Mouse (Mus musculus) bone marrow macrophage, adult 2 months (primary cell): ENCODE measurements at regions not wholly inside any gene's neighbourhood (a gene's known extent, or its start where the extent isn't known, plus 50 kb on each side); places are given as distances from the start of the nearest gene placed in this dataset.

Experiments used
- H3K27ac ChIP-seq: 2 replicates; pipeline ENCODE4 v1.5.1; 2012; ENCODE audit warnings: low read depth, low read length; ENCODE audit not compliant: insufficient read depth
- H3K4me1 ChIP-seq: 2 replicates; pipeline ENCODE4 v1.6.1; 2012; ENCODE audit warnings: low read length; ENCODE audit not compliant: control insufficient read depth, insufficient read depth
- H3K4me3 ChIP-seq: 2 replicates; pipeline ENCODE4 v1.5.1; 2012; ENCODE audit warnings: mild to moderate bottlenecking, low read length, moderate library complexity; ENCODE audit not compliant: insufficient read depth
- CTCF ChIP-seq: IDR thresholded peaks from 2 replicates; pipeline ENCODE4 v1.5.1; 2012; ENCODE audit warnings: low read depth, mild to moderate bottlenecking, low read length, moderate library complexity
- POLR2A ChIP-seq: IDR thresholded peaks from 2 replicates; pipeline ENCODE4 v1.6.1; 2012; ENCODE audit warnings: mild to moderate bottlenecking, low read depth, low read length, borderline replicate concordance

DNA sequence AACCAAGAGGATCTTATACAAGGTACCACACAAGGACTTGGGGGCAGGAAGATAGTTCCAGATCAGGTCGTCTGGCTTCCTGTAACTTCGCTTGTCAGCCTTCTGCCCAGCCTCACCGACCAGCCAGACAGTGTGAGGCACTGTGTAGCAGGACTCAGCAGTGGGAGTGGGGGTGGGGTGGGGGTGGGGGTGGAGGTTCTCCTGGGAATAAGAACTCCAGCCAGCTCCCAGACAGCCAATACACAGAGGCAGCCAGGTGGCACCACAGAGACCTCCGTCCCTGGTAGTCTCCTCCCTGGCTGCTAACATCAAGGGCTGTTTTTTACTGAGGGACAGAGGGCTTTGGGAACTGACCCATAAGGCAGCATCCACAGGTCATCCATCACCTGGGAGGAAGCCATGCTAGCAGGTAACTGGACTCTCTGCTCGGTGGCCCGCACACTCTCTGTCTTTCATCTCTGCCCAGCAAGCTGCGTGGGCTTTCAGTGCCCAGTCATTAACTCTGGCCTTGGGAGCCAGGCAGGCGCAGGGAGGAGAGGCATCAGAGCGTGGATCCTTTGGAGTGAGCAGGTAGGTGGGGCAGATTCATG lies 60.3 kb upstream of the Wnt4 start:
- TF ChIP-seq POLR2A (no peak), CTCF (no peak)
- no peak overlapping the region for H3K4me3 ChIP-seq
- no peaks in the 10 kb centered on the region for H3K4me1 ChIP-seq
- no peak overlapping the region for H3K27ac ChIP-seq

DNA sequence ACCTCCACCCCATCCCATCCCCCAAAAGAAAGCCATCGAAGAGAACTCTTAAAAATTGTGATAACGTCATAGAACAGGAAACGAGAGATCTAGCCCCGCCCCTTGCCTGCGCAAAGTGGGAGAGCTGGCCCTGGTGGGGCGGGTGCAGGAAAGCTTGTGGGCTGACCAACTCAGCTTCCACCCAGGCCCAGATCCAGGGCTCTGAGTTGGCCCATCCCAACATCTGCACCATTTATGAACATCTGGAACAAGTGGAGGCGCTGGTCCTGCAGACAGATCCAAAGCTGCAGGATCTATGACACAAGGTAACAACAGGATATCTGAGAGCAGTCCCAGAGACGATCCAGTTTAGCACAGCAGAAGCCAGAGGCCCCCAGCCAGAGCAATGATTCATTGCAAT lies 62.7 kb upstream of the Wnt4 start:
- TF ChIP-seq POLR2A (no peak), CTCF (no peak)
- Histone ChIP-seq H3K4me1 (no peaks in the 10 kb centered on the region), H3K4me3 (no peak overlapping the region), H3K27ac (no peak overlapping the region)

DNA sequence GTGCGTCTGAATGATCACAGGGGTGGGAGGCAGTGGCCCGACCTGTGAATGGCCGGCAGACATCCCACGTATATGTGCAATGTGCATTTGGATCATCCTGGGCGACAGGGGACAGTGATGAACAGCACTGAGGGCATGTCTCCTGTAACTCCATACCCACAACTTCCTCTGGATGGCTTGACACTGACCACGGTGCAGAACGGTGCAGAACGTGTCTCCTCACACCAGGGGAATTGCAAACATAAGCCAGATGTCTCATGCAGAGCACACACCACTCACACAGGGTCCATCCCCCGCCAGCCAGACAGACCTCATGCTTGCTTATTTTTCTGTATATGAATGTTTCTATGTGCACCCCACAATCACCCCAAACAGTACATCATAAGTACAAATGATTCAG lies 64.4 kb upstream of the Wnt4 start:
- Histone ChIP-seq H3K4me1 (no peaks in the 10 kb centered on the region), H3K27ac (no peak overlapping the region), H3K4me3 (no peak overlapping the region)
- no peak for TF ChIP-seq CTCF
- TF ChIP-seq POLR2A: no peak

DNA sequence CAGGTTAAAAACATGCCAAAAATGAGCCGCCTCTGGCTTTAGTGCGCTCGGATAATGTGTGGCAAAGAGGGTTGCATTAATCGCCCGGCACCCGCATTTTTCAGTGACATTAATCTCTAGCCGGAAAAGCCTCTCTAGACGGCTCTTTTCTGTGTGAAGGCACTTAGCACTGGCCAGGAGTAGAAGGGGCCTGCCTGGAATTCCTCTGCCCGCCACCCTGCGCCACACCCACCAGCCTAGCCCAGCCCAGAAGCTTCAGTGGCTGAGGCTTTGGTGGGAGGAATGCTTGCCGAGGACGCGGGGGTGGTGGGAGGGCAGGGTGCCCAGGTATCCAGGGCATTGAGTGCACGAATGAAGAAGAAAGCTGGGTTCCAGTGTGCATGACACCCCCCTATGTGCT lies 65.2 kb upstream of the Wnt4 start:
- Histone ChIP-seq H3K4me3 (no peak overlapping the region), H3K27ac (no peak overlapping the region), H3K4me1 (no peaks in the 10 kb centered on the region)
- TF ChIP-seq CTCF (no peak), POLR2A (no peak)

DNA sequence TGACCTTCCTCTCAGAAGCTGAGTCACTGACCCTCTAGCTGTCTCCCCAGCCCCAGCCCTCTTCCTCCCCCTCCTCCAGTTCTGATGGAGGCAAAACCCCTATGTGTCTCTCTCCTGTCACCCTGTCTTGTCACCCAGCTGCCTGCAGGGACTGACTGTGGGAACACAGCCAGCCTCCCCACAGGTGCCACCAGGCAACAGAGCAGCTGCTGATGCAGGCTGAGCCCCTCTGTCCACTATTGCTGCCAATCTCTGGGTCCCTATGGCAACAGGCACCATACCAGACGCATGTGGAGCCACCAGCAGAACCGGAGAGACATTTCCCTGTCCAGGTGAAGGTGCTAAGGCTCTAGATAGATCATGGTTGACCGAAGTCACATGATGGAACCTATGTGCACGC lies 66.0 kb upstream of the Wnt4 start:
- no peaks in the 10 kb centered on the region for H3K4me1 ChIP-seq
- no peak overlapping the region for H3K4me3 ChIP-seq
- no peak overlapping the region for H3K27ac ChIP-seq
- TF ChIP-seq CTCF (no peak), POLR2A (no peak)

DNA sequence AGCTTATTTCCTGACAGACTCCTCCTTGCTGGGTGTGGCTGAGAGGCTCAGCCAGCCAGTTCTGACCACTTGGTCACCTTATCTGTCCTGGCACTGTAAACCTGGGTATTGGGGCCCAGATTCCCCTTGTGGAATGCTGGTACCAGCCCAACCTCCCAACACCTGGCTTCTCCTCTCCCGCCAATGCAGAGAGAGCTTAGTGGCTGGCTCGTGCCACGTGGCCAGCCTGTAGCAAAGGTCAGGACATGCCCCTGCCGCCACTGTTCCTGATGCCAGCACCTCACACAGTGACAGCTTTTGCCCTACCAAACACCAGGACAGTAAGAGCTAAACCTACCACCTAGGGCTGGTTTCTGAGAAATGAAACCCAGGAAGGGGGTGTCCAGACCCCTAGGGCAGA lies 66.8 kb upstream of the Wnt4 start:
- no peak overlapping the region for H3K4me3 ChIP-seq
- H3K27ac ChIP-seq: no peak overlapping the region
- TF ChIP-seq CTCF: no peak
- TF ChIP-seq POLR2A: no peak
- no peaks in the 10 kb centered on the region for H3K4me1 ChIP-seq

DNA sequence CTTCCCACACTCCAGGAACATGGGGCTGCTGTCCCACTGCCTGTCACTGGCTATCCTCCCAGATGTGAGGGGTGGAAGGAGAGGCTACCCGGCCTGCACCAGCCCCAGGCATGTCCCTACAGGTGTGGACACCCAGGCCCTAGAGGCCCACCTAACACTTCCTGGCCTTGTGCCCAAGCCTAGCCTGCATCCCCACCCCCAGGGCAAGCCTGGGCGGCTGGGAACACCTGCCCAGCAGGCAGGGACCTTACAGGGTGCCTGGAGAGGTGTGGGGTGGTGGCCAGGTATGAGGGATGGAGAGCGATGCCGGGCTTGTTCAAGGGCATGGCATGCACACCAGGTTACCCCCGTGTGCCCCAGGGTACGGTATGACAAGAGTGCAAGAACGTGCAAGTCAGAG lies 76.3 kb upstream of the Wnt4 start:
- H3K4me1 ChIP-seq: no peaks in the 10 kb centered on the region
- H3K4me3 ChIP-seq: no peak overlapping the region
- H3K27ac ChIP-seq: no peak overlapping the region
- no peak for TF ChIP-seq POLR2A
- no peak for TF ChIP-seq CTCF

DNA sequence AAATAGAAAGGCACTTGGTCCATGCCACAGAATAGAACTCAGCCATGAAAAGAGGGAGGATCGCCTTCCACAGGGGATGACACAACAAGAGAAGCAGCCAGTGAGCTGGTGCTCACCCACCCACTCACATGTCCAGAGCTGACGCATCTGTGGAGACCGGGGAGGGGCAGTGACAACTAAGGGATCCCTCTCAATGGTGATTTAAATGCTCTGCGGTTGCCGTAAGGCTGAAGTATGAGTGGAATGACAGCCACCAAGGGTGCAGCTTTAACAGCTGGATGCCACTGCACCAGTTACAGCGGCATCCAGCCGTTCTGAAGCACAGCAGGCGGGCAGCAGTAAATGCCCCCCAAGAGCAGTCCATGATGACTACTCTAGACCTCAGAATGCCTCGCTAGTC lies 76.9 kb upstream of the Wnt4 start:
- TF ChIP-seq CTCF (no peak), POLR2A (no peak)
- H3K27ac ChIP-seq: no peak overlapping the region
- no peak overlapping the region for H3K4me3 ChIP-seq
- H3K4me1 ChIP-seq: no peaks in the 10 kb centered on the region

DNA sequence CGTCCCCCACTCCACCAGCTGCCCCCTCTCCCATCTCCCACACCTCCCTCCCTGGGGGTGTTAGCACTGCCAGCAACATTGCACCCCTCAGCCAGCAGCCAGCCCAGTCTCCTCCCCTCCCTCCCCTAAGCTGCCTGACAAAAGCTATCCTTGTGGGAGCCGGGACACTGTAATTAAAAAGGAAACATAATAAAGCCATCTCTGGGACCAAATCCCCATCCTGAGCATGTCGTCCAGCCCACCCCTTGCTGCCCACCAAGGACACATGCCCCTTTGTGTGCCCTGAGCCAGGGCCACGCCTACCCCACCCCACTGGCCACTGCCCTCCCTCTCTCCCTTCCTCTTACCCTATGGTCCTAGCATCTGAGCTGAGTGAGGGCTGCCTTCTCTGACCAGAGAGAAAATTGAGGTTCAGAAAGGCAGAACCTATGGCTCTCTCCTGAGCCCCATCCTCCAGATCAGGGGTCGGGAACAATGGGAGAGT lies 80.8 kb upstream of the Wnt4 start:
- TF ChIP-seq POLR2A: no peak
- TF ChIP-seq CTCF: no peak

DNA sequence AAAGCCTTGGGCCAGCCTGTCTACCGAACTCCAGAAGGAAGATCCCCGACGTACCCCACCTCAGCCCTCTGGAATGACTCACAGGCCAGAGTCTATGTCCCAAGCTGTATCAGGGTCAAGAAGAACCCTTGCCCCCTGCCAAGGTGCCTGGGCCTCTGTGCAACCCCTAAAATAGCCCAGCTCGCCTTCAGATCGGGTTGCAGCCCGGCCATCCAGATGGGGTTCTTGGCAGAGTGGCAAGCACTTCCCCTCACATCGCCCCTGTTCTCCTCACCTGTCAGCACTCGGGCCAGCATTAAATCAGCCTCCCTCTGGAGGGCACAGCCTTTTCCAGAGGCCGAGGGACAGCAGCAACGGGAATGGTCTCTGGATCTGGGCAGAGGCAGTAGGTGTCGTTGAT lies 83.2 kb upstream of the Wnt4 start:
- Histone ChIP-seq H3K4me3 (no peak overlapping the region), H3K27ac (no peak overlapping the region), H3K4me1 (no peaks in the 10 kb centered on the region)
- TF ChIP-seq POLR2A (no peak), CTCF (no peak)

More for the DNA sequence above, 80.8 kb upstream of the Wnt4 start:
- H3K4me1 ChIP-seq: no peaks in the 10 kb centered on the region
- no peak overlapping the region for H3K27ac ChIP-seq
- H3K4me3 ChIP-seq: no peak overlapping the region

DNA sequence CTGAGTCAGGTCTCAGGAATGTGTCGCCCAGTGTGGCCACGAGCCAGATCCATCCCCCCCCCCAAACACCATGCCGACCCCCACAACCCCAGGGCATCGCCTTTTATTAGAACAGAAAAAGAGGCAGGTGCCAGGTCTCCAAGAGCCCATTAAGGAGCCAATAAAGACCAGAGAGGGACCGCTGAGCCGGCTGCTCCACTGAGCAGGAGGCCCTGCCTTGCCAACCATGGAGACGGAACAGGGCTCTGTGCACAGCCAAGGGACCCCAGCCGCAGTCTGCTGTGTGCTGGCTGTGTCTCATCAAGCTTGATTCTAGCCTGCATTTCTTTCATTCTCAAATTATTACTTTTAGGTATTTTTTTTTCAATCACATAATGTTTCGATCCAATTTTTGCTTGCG lies 86.7 kb upstream of the Wnt4 start:
- TF ChIP-seq POLR2A (no peak), CTCF (no peak)
- no peaks in the 10 kb centered on the region for H3K4me1 ChIP-seq
- no peak overlapping the region for H3K4me3 ChIP-seq

More for the DNA sequence above, 86.7 kb upstream of the Wnt4 start:
- no peak overlapping the region for H3K27ac ChIP-seq
